Mouse (Mus musculus) right cerebral cortex, postnatal 14 days (tissue): Measurements from ENCODE around the gene Iffo2.
A peak's percentile ranks its signal among the peaks of the same experiment; 100 is the strongest.

Source experiments
- DNase-seq: peaks from one replicate; pipeline ENCODE4 v3.0.0; 2022

Iffo2 gene

GRCm38 (mm10) chr4:139582903-139583302, 52.6 kb downstream of the Iffo2 start:
- DNase-seq = no peak

- no peak for DNase-seq
These were observed 53.4 kb downstream of the Iffo2 start for GRCm38 (mm10) chr4:139583629-139584245.

- no peak for DNase-seq
These were observed 54.4 kb downstream of the Iffo2 start for GRCm38 (mm10) chr4:139584704-139585103.

GRCm38 (mm10) chr4:139585713-139586112, 55.4 kb downstream of the Iffo2 start:
- DNase-seq = no peak

- DNase-seq = no peak
These were observed 57.0 kb downstream of the Iffo2 start for GRCm38 (mm10) chr4:139587370-139587769.

- DNase-seq = no peak
These were observed 57.4 kb downstream of the Iffo2 start for GRCm38 (mm10) chr4:139587773-139588172.

GRCm38 (mm10) chr4:139589351-139590027, 59.1 kb downstream of the Iffo2 start:
- DNase-seq = no peak

GRCm38 (mm10) chr4:139590446-139590845, 60.1 kb downstream of the Iffo2 start:
- DNase-seq = no peak

GRCm38 (mm10) chr4:139592895-139593294, 62.5 kb downstream of the Iffo2 start:
- no peak for DNase-seq

GRCm38 (mm10) chr4:139593383-139593782, 63.0 kb downstream of the Iffo2 start:
- DNase-seq = no peak

- DNase-seq = no peak
These were observed 63.7 kb downstream of the Iffo2 start for GRCm38 (mm10) chr4:139594062-139594461.

GRCm38 (mm10) chr4:139596715-139597114, 66.4 kb downstream of the Iffo2 start:
- DNase-seq = no peak

- DNase-seq = no peak
These were observed 67.2 kb downstream of the Iffo2 start for GRCm38 (mm10) chr4:139597286-139598284.

GRCm38 (mm10) chr4:139598356-139598755, 68.0 kb downstream of the Iffo2 start:
- no peak for DNase-seq

GRCm38 (mm10) chr4:139598950-139599518, 68.7 kb downstream of the Iffo2 start:
- peak; percentile 83 for DNase-seq

- no peak for DNase-seq
These were observed 71.4 kb downstream of the Iffo2 start for GRCm38 (mm10) chr4:139601519-139602356.

- peak; percentile 59 for DNase-seq
These were observed 72.3 kb downstream of the Iffo2 start, which contains the start of gene Gm21969 for GRCm38 (mm10) chr4:139602357-139603244. TSS of gene Gm21969 (plus strand) at chr4:139603186.

- DNase-seq = no peak
These were observed 74.9 kb downstream of the Iffo2 start for GRCm38 (mm10) chr4:139605216-139605615.

GRCm38 (mm10) chr4:139606732-139607131, 76.4 kb downstream of the Iffo2 start:
- no peak for DNase-seq

- DNase-seq = no peak
These were observed 78.6 kb downstream of the Iffo2 start for GRCm38 (mm10) chr4:139608975-139609374.

- no peak for DNase-seq
These were observed 80.6 kb downstream of the Iffo2 start for GRCm38 (mm10) chr4:139610954-139611353.
